Mouse (Mus musculus) olfactory bulb, adult 2 months (tissue): ENCODE measurements around the gene Snrpd2.

Experiments used
- CTCF ChIP-seq: fragments of 200-500 bp; IDR thresholded peaks from 2 replicates; pipeline ENCODE4 v1.5.1; 2012; ENCODE audit warnings: low read depth, mild to moderate bottlenecking, low read length, moderate library complexity; ENCODE audit not compliant: insufficient read depth
- POLR2A ChIP-seq: fragments of 200-500 bp; IDR thresholded peaks from 2 replicates; pipeline ENCODE4 v1.6.1; 2012; ENCODE audit warnings: mild to moderate bottlenecking, low read depth, low read length, moderate library complexity; ENCODE audit not compliant: insufficient read depth

DNA sequence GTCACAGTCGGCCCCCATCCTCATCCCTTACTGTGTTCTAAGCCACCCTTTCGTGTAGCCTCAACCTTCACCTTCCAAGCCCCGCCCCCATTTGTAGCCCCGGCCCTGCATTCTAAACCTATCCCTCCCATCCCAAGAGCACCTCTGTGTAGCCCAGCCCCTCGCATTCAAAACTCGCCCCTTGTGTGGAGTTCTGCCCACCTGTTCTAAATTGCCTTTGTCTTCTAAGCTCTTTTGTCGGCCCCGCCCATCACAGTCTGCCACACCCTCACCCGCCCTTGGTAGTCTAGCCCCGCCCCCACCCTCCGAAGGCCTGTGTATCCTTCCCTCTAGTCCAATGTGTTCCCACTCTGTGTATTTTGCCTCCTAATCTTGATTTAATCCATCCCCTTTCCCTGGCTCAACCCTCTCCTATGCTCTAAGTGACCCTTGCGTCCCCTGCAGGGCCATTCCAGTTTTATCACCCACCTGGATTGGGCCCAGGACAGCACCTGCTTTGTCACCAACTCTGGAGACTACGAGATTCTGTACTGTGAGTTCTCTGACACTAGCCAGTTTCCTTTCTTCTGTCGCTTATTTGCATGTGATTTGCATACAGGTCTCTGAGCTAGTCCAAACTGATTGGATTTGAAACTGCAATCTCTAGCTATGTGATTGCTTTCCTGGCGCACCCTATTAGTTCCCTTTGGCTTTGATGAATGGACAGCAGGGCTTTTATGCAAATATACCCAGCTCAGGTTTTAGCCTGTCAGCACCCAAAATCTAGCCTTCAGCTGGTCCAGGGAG is 52.7 kb downstream of the Snrpd2 start:
- TF ChIP-seq CTCF (no peak), POLR2A (no peak)
